Mouse (Mus musculus): ENCODE results near the gene Tcf12.

Gene Tcf12

DNA sequence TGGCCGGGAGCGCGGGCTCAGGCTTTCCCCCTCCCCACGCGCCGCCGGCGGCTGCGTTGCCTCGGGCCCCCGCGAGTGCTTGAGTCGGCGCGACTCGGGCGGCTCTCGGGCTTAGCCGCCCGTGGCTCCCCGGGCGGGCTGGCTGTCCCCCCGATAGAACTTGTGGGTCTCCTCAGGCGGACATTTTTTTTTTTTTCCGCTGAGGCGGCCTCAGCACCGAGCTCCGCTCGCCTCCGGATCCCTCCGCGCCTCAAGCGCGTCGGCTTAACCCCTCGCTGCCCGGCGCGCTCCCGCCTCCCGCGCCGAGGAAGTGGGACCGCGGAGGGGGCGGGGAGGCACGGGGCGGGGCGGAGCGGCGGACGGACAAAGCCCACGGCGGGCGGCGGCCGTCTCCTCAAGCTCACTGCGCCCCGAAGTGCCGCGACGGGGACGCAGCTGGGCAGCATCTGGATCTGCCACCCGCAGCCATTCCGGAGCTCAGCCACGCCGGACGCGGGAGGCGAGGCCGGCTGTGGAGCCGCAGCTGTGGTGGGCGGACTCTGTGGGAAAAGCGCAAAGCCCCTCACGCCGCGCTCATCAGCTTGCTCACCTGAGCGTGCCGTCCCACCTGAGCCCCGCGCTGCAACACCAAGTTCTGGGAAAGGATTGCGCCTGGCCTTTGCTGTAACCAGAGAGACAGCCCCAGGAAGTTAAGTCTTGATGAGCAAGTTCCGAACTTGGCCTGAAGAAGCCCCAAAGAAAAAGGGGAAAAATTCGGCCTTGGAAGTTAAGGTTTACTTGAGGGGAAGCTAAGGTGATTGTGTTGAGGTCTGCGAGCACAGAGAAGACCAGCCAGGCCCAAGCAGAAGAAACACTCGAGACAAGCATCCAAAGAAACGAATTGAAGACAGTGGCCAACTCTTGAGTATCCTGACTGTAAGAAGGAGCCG lies at the start of gene Tcf12:
Gene Tcf12, minus strand, starts transcription at position 250 of the 929 bp plus-strand sequence.
- in situ Hi-C loops (cut with MboI, MseI), result no loop called here

- in situ Hi-C loops (cut with MboI, MseI), result no loop called here
Measured at GRCm38 (mm10) chr9:72158392-72158791, 46.7 kb upstream of the Tcf12 start.

DNA sequence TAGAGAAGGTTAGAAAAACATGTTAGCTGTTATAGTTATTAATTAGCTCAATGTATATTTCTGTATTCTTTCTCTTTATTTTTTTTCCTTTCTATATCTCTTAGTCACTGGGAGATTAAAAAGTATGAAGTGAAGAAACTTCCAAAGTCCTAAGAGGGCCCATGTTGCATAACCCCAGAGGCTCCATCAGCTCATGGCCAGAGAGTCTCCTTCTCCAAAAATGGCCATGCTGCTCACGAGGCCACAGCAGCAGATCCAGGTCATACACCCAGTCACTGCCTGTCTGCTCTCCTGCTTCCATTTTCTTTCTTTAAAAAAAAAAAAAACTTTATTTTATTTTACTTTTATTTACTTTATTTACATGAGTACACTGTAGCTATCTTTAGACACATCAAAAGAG lies 45.4 kb upstream of the Tcf12 start:
- in situ Hi-C loops (cut with MboI, MseI), result no loop called here

DNA sequence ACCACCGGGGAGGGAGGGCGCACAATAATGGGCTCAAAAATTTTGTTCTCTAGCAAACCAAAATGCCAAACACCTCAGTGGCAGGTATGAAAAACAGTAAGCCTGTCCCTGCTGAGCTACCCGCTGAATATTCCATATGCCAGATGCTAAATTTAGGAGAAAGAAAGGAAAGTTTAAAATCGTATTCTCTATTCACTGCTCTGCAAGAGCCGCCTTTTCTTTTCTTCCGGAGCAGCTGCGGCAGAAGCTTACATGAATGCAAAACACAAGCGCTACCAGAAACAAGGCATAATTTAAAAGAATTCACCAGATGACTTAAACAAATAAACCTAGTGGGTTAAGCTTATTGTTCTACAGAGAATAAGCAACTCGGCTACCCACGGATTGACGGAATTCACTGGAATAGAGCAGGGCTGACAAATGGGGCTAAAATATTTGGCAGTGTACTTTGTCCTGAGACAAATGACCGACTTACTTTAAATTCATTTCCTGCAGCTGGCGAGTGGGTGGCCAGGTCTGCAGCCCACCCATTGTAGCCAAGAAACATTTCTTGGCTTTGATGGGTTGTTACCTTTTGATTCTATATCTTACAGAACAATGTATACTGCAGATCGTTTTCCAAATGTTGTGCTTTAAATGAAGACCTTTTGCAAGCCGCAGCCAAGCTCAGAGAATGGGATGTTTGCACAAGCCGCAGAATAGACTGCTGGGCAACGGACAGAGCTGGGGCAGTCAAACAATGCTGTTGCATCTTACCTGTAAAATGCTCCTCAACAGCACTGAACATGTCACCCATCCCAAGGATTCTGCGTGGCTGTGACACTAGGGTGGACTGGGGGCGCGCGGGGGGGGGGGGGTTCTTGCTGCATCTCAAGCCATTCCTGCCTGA lies 43.8 kb upstream of the Tcf12 start:
- in situ Hi-C loops (cut with MboI, MseI), result no loop called here

DNA sequence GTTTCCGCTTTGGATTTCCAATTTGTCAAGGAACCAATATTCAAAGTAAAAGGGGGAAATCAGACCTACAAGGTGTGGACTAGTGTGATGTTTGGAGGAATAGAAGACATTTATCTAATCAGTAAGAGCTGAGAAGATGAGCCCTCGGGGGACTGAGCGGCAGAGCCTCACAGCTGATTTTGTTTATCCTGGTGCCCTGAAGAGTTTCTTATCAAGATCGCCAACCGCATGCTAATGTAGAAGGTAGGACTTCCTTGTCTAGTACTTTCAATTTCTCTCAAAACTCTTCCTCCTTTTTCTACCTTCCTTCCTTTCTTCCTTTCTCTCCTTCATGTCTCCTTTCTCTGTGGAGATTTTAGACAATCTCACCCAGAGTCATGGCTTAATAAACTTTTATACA lies 32.5 kb upstream of the Tcf12 start:
- in situ Hi-C loops (cut with MboI, MseI), result no loop called here

GRCm38 (mm10) chr9:72137899-72138298 lies 26.2 kb upstream of the Tcf12 start:
- in situ Hi-C loops (cut with MboI, MseI), result no loop called here

DNA sequence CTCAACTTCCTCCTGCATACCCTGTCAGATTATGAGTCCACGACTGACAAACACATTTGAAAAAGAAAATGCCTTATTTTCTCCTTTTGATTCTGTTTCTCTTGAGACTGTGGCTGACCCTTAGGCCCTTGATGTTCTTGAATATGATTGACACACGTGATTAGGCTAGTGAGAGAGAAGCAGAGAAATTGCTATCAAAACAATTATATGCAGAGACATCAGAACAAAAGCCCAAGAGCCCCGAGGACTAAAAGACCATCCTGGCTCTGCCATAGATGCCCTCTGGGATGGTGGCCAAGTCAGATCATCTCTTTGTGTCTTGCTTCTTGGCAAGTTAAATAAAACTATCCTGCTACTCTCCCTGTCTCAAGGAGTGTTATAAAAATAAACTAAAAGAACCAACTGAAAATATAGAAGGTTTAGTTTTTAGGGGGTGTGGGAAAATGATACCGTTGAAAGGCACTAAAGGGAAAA lies 22.1 kb upstream of the Tcf12 start:
- in situ Hi-C loops (cut with MboI, MseI), result no loop called here

- in situ Hi-C loops (cut with MboI, MseI), result no loop called here
Measured at GRCm38 (mm10) chr9:72133089-72133771, 21.6 kb upstream of the Tcf12 start.

- in situ Hi-C loops (cut with MboI, MseI), result no loop called here
Measured at GRCm38 (mm10) chr9:72132728-72133088, 21.0 kb upstream of the Tcf12 start.

DNA sequence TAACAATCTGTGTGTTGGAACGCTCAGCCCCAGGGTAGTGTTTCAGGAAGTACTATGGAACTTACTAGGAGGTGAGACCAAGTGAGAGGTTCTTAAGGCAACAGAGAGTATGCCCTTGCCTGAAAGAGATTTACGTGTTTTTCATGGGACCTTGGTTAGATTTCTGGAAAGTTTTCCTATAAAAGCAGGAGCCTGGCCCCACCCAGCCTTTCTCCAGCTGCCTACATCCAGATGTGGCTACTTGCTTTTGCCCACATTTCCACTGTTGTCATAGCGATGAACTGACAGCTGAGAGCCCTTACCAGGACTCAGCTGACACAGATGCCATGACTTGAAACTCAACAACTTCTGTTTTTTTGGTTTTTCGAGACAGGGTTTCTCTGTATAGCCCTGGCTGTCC lies 18.2 kb upstream of the Tcf12 start:
- in situ Hi-C loops (cut with MboI, MseI), result no loop called here

GRCm38 (mm10) chr9:72125442-72125841 lies 13.8 kb upstream of the Tcf12 start:
- in situ Hi-C loops (cut with MboI, MseI), result no loop called here

- in situ Hi-C loops (cut with MboI, MseI), result no loop called here
Measured at GRCm38 (mm10) chr9:72118490-72118889, 6.8 kb upstream of the Tcf12 start.

DNA sequence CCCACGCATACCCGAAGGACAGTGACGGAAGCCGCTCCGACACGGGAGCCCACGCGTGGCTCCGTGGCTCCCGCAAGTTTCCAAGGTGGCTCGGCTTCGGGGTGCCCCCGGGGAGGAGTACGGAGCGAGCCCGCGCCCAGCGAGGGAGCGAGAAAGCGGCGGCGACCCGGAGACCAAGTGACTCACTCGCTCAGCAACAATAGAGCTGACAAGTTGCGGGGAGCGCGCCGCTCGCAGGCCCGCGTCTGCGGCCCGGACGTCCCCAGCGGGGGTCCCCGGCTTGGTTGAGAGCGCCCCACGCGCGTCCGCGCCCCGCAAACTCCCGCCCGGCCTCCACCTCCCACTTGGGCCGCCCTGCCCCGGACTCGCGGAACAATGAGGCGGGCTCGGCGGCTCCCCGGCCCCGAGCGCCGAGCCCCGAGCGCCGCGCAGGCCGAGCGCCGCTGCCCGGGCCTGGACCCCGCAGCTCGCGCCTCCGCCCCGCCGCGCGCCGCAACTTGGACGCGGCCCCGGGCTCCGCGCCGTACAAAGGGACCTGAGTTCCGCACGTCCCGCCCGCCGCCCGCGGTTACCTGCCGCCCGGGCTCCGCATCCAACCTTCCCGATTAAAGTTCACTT lies 558 bp downstream of the Tcf12 start:
- in situ Hi-C loops (cut with MboI, MseI), result no loop called here

GRCm38 (mm10) chr9:72110627-72111003 lies 1.1 kb downstream of the Tcf12 start:
- in situ Hi-C loops (cut with MboI, MseI), result no loop called here

DNA sequence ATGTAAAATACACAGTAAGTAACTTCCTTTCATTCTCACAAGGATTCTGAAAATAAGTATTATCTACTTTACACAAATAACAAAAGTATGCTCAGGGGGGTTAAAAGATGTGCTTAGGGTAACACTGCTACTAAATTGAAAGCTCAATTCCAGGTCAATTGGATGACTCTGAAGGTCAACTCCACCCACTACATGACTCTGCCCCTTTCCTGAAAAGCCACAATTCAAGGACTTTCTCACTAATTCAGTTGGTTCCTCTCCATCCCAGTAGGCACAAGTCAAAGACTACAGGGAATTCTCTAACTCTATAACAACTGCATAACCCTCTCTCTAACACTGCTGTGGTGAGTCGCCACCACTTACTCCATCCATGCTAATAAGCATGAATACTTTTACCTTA lies 8.2 kb downstream of the Tcf12 start:
- in situ Hi-C loops (cut with MboI, MseI), result no loop called here

DNA sequence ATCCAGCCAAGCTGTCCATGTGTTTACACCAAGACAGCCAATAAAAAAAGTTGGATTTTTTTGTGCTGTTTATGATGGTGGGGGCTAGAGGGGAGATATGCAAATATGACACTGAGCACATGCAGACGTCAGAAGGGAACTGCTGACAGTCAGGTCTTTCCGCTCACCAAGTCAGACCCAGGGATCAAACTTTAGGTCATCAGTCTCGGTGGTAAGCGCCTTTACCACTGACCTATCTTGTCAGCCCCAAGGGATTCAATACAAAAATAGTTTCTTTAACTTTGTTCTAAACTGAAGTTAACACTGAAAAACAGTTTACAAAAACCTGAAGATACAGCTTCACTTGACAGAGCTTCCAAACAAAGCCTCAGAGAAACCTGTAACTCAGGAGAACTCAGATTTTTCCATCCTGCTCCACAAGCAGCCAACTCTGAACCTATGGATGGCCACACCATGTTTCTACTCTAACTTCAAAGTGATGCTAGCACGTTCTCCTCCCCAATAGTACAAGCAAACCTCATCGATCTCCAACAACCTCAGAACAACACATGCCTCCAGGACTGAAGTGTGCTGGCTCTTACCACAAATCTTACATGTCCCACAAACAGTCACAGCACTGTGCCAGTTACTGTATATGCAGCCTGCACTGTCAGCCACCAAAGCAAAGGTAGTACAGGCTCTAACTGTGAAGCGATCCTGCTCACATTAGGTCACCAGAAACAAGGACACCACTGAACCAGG lies 11.6 kb downstream of the Tcf12 start:
- in situ Hi-C loops (cut with MboI, MseI), result no loop called here

- in situ Hi-C loops (cut with MboI, MseI), result no loop called here
Measured at GRCm38 (mm10) chr9:72098056-72098455, 13.6 kb downstream of the Tcf12 start.

DNA sequence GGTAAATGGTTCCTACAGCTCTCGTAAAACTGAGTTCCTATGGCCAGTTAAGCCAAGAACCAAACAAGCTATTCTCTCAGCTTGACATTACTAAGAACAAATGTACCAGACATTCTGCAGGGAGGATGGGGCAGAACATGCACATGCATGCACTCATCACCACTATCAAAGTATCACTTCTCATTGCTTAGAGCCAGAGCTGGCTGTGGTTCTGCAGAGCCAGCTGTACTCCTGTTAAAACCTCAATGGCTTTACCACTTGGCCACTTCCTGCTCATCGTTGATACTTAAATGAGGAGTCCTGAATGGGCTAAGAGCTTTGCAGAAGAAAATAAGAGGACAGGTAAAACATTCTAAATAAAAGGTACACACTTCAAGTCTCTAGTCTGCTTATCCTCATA lies 14.6 kb downstream of the Tcf12 start:
- in situ Hi-C loops (cut with MboI, MseI), result no loop called here

- in situ Hi-C loops (cut with MboI, MseI), result no loop called here
Measured at GRCm38 (mm10) chr9:72094675-72095074, 17.0 kb downstream of the Tcf12 start.

DNA sequence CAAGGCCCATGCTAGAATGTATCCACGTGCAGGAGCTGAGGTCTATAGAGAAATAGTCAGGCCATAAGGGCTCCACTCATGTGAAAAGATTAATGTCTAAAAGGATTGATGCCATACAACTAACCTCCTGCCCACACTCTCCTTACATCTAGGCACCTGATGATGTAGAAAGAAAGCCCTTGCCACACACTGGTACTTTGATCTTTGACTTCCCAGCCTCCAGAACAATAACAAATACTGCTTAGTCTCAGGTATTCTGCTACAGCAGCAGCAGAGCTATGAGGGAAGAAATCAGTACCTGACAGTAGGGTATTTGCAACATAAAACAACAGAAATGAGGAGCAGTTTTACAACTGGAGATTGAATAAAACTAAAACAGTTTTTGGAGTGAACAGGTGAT lies 19.5 kb downstream of the Tcf12 start:
- in situ Hi-C loops (cut with MboI, MseI), result no loop called here
